ENCODE assay signal across 13 mouse cellular contexts in genomic region chr19:58180773-58181172, GRCm38 (mm10).
DNase-seq lines count a peak whose midpoint lies in the region; ATAC-seq and TF ChIP-seq lines count a peak whose summit lies in the region.
"Had no signal": no experiment of that assay in that cellular context is flagged by ENCODE, and none has a peak within 500 bp of the region (broad histone marks: within the 10 kb centered on the region; RNA-seq: fewer than 3 reads in every experiment).

No protein-coding gene starts in this region.

- 13% methylated on average over 5 of the region's 5 CpGs for WGBS in heart, embryonic 12.5 days
- 4% methylated on average over 5 of the region's 5 CpGs for WGBS in hindbrain, embryonic 14.5 days
- 3% methylated on average over 5 of the region's 5 CpGs for WGBS in midbrain, embryonic 15.5 days

- intact Hi-C loops in heart, postnatal 10 days (cut with DNase I), result no loop called here

- no peak for DNase-seq in heart, postnatal 10 days
- peak; percentile 62 for DNase-seq in brain, embryonic 14.5 days (ENCODE audit: low read depth)
- peak; percentile 53 for DNase-seq in hindbrain, embryonic 14.5 days (ENCODE audit: low spot score)
- DNase-seq in cerebellum, adult 9-10 months, result no peak
- no peak for DNase-seq in thymus, postnatal 14 days
- DNase-seq: adrenal gland, postnatal 36 days; cerebellum, adult 18-20 months; kidney, adult 11 months had no signal

- no peak for ATAC-seq in heart, embryonic 12.5 days (ENCODE audit: insufficient number of reproducible peaks, low FRiP score)
- ATAC-seq in hindbrain, embryonic 14.5 days (ENCODE audit: low FRiP score), result no peak
- ATAC-seq in midbrain, embryonic 15.5 days (replicated peaks), result no peak
- no peak for ATAC-seq in frontal cortex, adult (ENCODE audit: low TSS enrichment)

- peaks cover 5% of the 10 kb centered on the region for H3K27me3 ChIP-seq in heart, embryonic 12.5 days (replicated peaks)
- H3K27me3 ChIP-seq in hindbrain, embryonic 14.5 days (ENCODE audit: control insufficient read depth, insufficient read depth, low read length), result no peaks in the 10 kb centered on the region
- no peaks in the 10 kb centered on the region for H3K27me3 ChIP-seq in midbrain, embryonic 15.5 days (replicated peaks)
- H3K27me3 ChIP-seq: stomach, embryonic 15.5 days had no signal

- no peak for TF ChIP-seq CTCF in brain, embryonic 14.5 days (IDR thresholded peaks at IDR 0.05; ENCODE audit: borderline replicate concordance, extremely low read depth, insufficient read depth, insufficient read length)

- H3K36me3 ChIP-seq in heart, embryonic 12.5 days, result no peaks in the 10 kb centered on the region
- H3K36me3 ChIP-seq in hindbrain, embryonic 14.5 days (replicated peaks; ENCODE audit: control insufficient read depth, insufficient read depth), result no peaks in the 10 kb centered on the region
- no peaks in the 10 kb centered on the region for H3K36me3 ChIP-seq in midbrain, embryonic 15.5 days (replicated peaks)
- H3K36me3 ChIP-seq: heart, embryonic 13.5 days; stomach, embryonic 15.5 days had no signal

- no peak overlapping the region for H3K4me3 ChIP-seq in heart, embryonic 12.5 days
- H3K4me3 ChIP-seq in hindbrain, embryonic 14.5 days (replicated peaks; ENCODE audit: low read length), result no peak overlapping the region
- no peak overlapping the region for H3K4me3 ChIP-seq in midbrain, embryonic 15.5 days
- H3K4me3 ChIP-seq: heart, embryonic 13.5 days; stomach, embryonic 15.5 days had no signal

- no peak overlapping the region for H3K9ac ChIP-seq in heart, embryonic 12.5 days
- no peak overlapping the region; the same call in 1 of the 2 replicates for H3K9ac ChIP-seq in hindbrain, embryonic 14.5 days
- H3K9ac ChIP-seq in midbrain, embryonic 15.5 days, result no peak overlapping the region
- H3K9ac ChIP-seq: heart, embryonic 13.5 days; stomach, embryonic 15.5 days had no signal

- TF ChIP-seq POLR2A in brain, embryonic 14.5 days (IDR thresholded peaks at IDR 0.05; ENCODE audit: borderline replicate concordance, extremely low read depth, insufficient read depth, insufficient read length, poor library complexity, severe bottlenecking), result no peak

- H3K27ac ChIP-seq in heart, embryonic 12.5 days (ENCODE audit: poor library complexity, severe bottlenecking), result no peak overlapping the region
- H3K27ac ChIP-seq in hindbrain, embryonic 14.5 days, result 0 out of 2 replicates have a peak overlapping the region, but pooled peaks have one; percentile 16
- H3K27ac ChIP-seq in midbrain, embryonic 15.5 days, result no peak overlapping the region
- H3K27ac ChIP-seq: heart, embryonic 13.5 days; stomach, embryonic 15.5 days had no signal

- H3K4me2 ChIP-seq in heart, embryonic 12.5 days, result 0 out of 2 replicates have a peak overlapping the region, but pooled peaks have one; percentile 9
- H3K4me2 ChIP-seq in hindbrain, embryonic 14.5 days (replicated peaks), result peak overlapping the region; percentile 2; the same call in 1 of the 2 replicates
- H3K4me2 ChIP-seq in midbrain, embryonic 15.5 days, result peak overlapping the region; percentile 19
- H3K4me2 ChIP-seq: heart, embryonic 13.5 days; stomach, embryonic 15.5 days had no signal

- H3K4me1 ChIP-seq in heart, embryonic 12.5 days (replicated peaks), result no peaks in the 10 kb centered on the region
- H3K4me1 ChIP-seq in hindbrain, embryonic 14.5 days (replicated peaks; ENCODE audit: control insufficient read depth, insufficient read depth, low read length), result peaks cover 12% of the 10 kb centered on the region
- H3K4me1 ChIP-seq in midbrain, embryonic 15.5 days, result peaks cover 8% of the 10 kb centered on the region
- H3K4me1 ChIP-seq: stomach, embryonic 15.5 days had no signal

- no peaks in the 10 kb centered on the region for H3K9me3 ChIP-seq in heart, embryonic 12.5 days (replicated peaks)
- no peaks in the 10 kb centered on the region for H3K9me3 ChIP-seq in hindbrain, embryonic 14.5 days (ENCODE audit: control insufficient read depth, low read length)
- H3K9me3 ChIP-seq in midbrain, embryonic 15.5 days, result no peaks in the 10 kb centered on the region
- H3K9me3 ChIP-seq: heart, embryonic 13.5 days; stomach, embryonic 15.5 days had no signal

Comparison
In these comparisons a context has a peak if more than half of its experiments do, and no peak if none do; other contexts are left out.
1. DNase-seq: peak in brain, embryonic 14.5 days (single experiment) and hindbrain, embryonic 14.5 days (single experiment); none in heart, postnatal 10 days (0 of 2), cerebellum, adult 9-10 months (single experiment) and thymus, postnatal 14 days (single experiment).
2. Peak in every context shown above with its lines, with median percentiles within 50 percentile points of each other: H3K4me2 ChIP-seq.